7 mouse cellular contexts compared by ENCODE assay signal in the genomic region with DNA sequence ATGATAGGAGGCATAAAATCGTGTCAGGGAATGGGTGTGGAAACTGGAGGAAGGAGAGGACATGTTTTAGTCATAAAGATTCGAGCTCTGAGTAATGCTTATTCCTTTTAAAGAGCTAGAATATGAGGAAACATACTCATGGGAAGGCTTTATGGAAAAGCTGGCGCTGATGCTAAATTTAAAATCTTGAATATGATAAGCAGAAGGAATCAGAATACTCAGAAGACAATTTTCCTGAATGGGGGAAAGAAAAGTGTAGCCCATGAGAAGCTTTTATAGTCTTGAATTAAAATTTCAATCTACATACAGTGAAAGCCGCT.
DNase-seq lines count a peak whose midpoint lies in the region; ATAC-seq and TF ChIP-seq lines count a peak whose summit lies in the region.

No protein-coding gene starts in this region.

- no peak for TF ChIP-seq CTCF in stomach, postnatal 0 days (IDR thresholded peaks at IDR 0.05; ENCODE audit: low read depth)

- H3K9me3 ChIP-seq in lung, embryonic 15.5 days, result no peaks in the 10 kb centered on the region
- H3K9me3 ChIP-seq in forebrain, embryonic 16.5 days (ENCODE audit: control insufficient read depth, low read length), result no peaks in the 10 kb centered on the region
- no peaks in the 10 kb centered on the region for H3K9me3 ChIP-seq in liver, embryonic 12.5 days (replicated peaks)
- H3K9me3 ChIP-seq in stomach, postnatal 0 days (ENCODE audit: control insufficient read depth, low read length), result no peaks in the 10 kb centered on the region

- no peak for ATAC-seq in lung, embryonic 15.5 days (ENCODE audit: borderline replicate concordance, extremely low read depth, low FRiP score, low TSS enrichment)
- no peak for ATAC-seq in forebrain, embryonic 16.5 days
- ATAC-seq in liver, embryonic 12.5 days, result no peak
- ATAC-seq in stomach, postnatal 0 days (ENCODE audit: low FRiP score, low TSS enrichment), result no peak

- no peak for TF ChIP-seq EP300 in stomach, postnatal 0 days (optimal IDR thresholded peaks at IDR 0.05)

- H3K4me2 ChIP-seq in lung, embryonic 15.5 days, result peak overlapping the region; percentile 72
- peak overlapping the region; percentile 88 for H3K4me2 ChIP-seq in forebrain, embryonic 16.5 days (ENCODE audit: low read length)
- H3K4me2 ChIP-seq in liver, embryonic 12.5 days, result peak overlapping the region; percentile 65
- peak overlapping the region; percentile 66; the same call in 1 of the 2 replicates for H3K4me2 ChIP-seq in stomach, postnatal 0 days (replicated peaks; ENCODE audit: low read depth)

- 43% methylated on average over 4 of the region's 4 CpGs for WGBS in lung, embryonic 15.5 days
- 22% methylated on average over 4 of the region's 4 CpGs for WGBS in forebrain, embryonic 16.5 days
- 35% methylated on average over 4 of the region's 4 CpGs for WGBS in liver, embryonic 12.5 days (ENCODE audit: insufficient replicate concordance)
- 43% methylated on average over 4 of the region's 4 CpGs for WGBS in stomach, postnatal 0 days

- H3K27me3 ChIP-seq in lung, embryonic 15.5 days, result peaks cover 29% of the 10 kb centered on the region
- H3K27me3 ChIP-seq in forebrain, embryonic 16.5 days (replicated peaks; ENCODE audit: control insufficient read depth, insufficient read depth, low read length), result no peaks in the 10 kb centered on the region
- H3K27me3 ChIP-seq in liver, embryonic 12.5 days (replicated peaks), result peaks cover 62% of the 10 kb centered on the region
- peaks cover 10% of the 10 kb centered on the region; the same call in 1 of the 2 replicates for H3K27me3 ChIP-seq in stomach, postnatal 0 days (ENCODE audit: control insufficient read depth, insufficient read depth, low read length)

- H3K9ac ChIP-seq in lung, embryonic 15.5 days, result no peak overlapping the region
- H3K9ac ChIP-seq in forebrain, embryonic 16.5 days (replicated peaks; ENCODE audit: low read depth, low read length), result peak overlapping the region; percentile 94
- no peak overlapping the region for H3K9ac ChIP-seq in liver, embryonic 12.5 days
- H3K9ac ChIP-seq in stomach, postnatal 0 days (ENCODE audit: low read length), result no peak overlapping the region

- no peak overlapping the region for H3K27ac ChIP-seq in lung, embryonic 15.5 days
- H3K27ac ChIP-seq in forebrain, embryonic 16.5 days (ENCODE audit: low read length), result peak overlapping the region; percentile 100
- H3K27ac ChIP-seq in liver, embryonic 12.5 days, result no peak overlapping the region
- H3K27ac ChIP-seq in stomach, postnatal 0 days (replicated peaks), result no peak overlapping the region

- H3K4me1 ChIP-seq in lung, embryonic 15.5 days, result peaks cover 20% of the 10 kb centered on the region
- peaks cover 30% of the 10 kb centered on the region for H3K4me1 ChIP-seq in forebrain, embryonic 16.5 days (replicated peaks; ENCODE audit: control insufficient read depth, insufficient read depth, low read length)
- H3K4me1 ChIP-seq in liver, embryonic 12.5 days, result 0 out of 2 replicates have a peak, but pooled peaks cover 5% of the 10 kb centered on the region
- H3K4me1 ChIP-seq in stomach, postnatal 0 days (replicated peaks; ENCODE audit: control insufficient read depth, insufficient read depth), result no peaks in the 10 kb centered on the region

- no peaks in the 10 kb centered on the region for H3K36me3 ChIP-seq in lung, embryonic 15.5 days
- H3K36me3 ChIP-seq in forebrain, embryonic 16.5 days (ENCODE audit: control insufficient read depth, insufficient read depth), result no peaks in the 10 kb centered on the region
- no peaks in the 10 kb centered on the region for H3K36me3 ChIP-seq in liver, embryonic 12.5 days
- no peaks in the 10 kb centered on the region for H3K36me3 ChIP-seq in stomach, postnatal 0 days (ENCODE audit: control insufficient read depth, insufficient read depth, low read length)

- DNase-seq in lung, postnatal 25 days (ENCODE audit: low spot score), result no peak
- no peak for DNase-seq in stomach, postnatal 0 days (ENCODE audit: low spot score)
- DNase-seq in T-cell, adult 2 months (ENCODE audit: low spot score), result no peak
- DNase-seq in cerebellum, adult 9-11 months, result no peak

- peak overlapping the region; percentile 46 for H3K4me3 ChIP-seq in lung, embryonic 15.5 days
- peak overlapping the region; percentile 56 for H3K4me3 ChIP-seq in forebrain, embryonic 16.5 days (replicated peaks; ENCODE audit: low read length)
- no peak overlapping the region for H3K4me3 ChIP-seq in liver, embryonic 12.5 days
- H3K4me3 ChIP-seq in stomach, postnatal 0 days (ENCODE audit: low read depth, low read length), result no peak overlapping the region

Comparison
In these comparisons a context has a peak if more than half of its experiments do, and no peak if none do; other contexts are left out.
1. H3K4me3 ChIP-seq: peak in lung, embryonic 15.5 days (single experiment) and forebrain, embryonic 16.5 days (single experiment); none in liver, embryonic 12.5 days (single experiment) and stomach, postnatal 0 days (single experiment).
2. Peak in every context shown above with its lines, with median percentiles within 50 percentile points of each other: H3K4me2 ChIP-seq.